ENCODE assay signal across 21 mouse cellular contexts in the genomic region with DNA sequence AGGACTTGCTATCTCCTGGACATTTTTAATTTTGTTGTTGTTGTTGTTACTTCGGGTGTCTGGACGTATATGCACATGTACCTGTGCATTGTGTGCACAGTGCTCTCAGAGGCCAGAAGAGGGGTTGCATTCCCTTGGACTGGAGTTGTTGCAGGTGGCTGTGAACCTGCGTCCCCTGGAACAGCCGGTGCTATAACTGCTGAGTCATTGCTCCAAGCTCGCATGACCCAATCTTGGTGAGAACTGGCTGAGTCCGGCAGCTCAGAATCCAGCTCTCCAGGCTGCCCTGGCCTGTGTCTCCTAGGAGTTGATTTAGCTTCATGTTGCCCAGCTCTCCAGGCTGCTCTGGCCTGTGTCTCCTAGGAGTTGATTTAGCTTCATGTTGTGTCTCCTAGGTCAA. TPM values are rescaled to one million over a fixed set of nuclear protein-coding genes. Genes with fewer than 3 reads are reported as not detected.
"Had no signal": no experiment of that assay in that cellular context is flagged by ENCODE, and none has a peak within 500 bp of the region (broad histone marks: within the 10 kb centered on the region; RNA-seq: fewer than 3 reads in every experiment).

No protein-coding gene starts in this region.

- ATAC-seq: midbrain, embryonic 15.5 days had no signal

- H3K4me3 ChIP-seq: midbrain, embryonic 10.5 days; midbrain, embryonic 12.5 days; midbrain, embryonic 15.5 days; neural tube, embryonic 12.5 days; stomach, embryonic 15.5 days had no signal

- H3K27ac ChIP-seq: midbrain, embryonic 12.5 days; midbrain, embryonic 15.5 days; neural tube, embryonic 12.5 days; stomach, embryonic 15.5 days; stomach, postnatal 0 days had no signal

- DNase-seq: lung, adult 18-20 months; lung, embryonic 14.5 days; lung, postnatal 10 days; lung, postnatal 4 days; right cerebral cortex, postnatal 14 days; thymus, adult 2 months; thymus, postnatal 14 days; thymus, postnatal 36 days had no signal

RNA-seq across cellular contexts. Expression of a gene that starts 39.3 kb away (rescaled TPM):
- total RNA-seq: megakaryocyte, adult 5-6 weeks; megakaryocyte-erythroid progenitor cell, adult 5-6 weeks; monocyte, adult 5-6 weeks; neutrophil, adult 5-6 weeks had no signal
- polyA plus RNA-seq: liver, embryonic 16.5 days; lung, embryonic 14.5 days; lung, embryonic 16.5 days; spleen, adult 2 months; stomach, embryonic 15.5 days; stomach, postnatal 0 days had no signal
